Comparison of ENCODE assay signal across 9 mouse cellular contexts in genomic region chr6:129232842-129233205, GRCm38 (mm10). TPM values are rescaled to one million over a fixed set of nuclear protein-coding genes. Genes with fewer than 3 reads are reported as not detected.
DNase-seq lines count a peak whose midpoint lies in the region; ATAC-seq and TF ChIP-seq lines count a peak whose summit lies in the region.
"Had no signal": no experiment of that assay in that cellular context is flagged by ENCODE, and none has a peak within 500 bp of the region (broad histone marks: within the 10 kb centered on the region; RNA-seq: fewer than 3 reads in every experiment).

No protein-coding gene starts in this region.

- H3K4me1 ChIP-seq in heart, adult 2 months (ENCODE audit: control insufficient read depth, insufficient read depth, low read length), result peaks cover 42% of the 10 kb centered on the region
- H3K4me1 ChIP-seq in lung, embryonic 16.5 days (replicated peaks; ENCODE audit: control insufficient read depth, insufficient read depth, low read length), result peaks cover 29% of the 10 kb centered on the region
- H3K4me1 ChIP-seq in stomach, postnatal 0 days (replicated peaks; ENCODE audit: control insufficient read depth, insufficient read depth), result peaks cover 15% of the 10 kb centered on the region
- peaks cover 2% of the 10 kb centered on the region; the same call in 1 of the 2 replicates for H3K4me1 ChIP-seq in midbrain, embryonic 11.5 days (ENCODE audit: control insufficient read depth, insufficient read depth, low read length)

- H3K36me3 ChIP-seq in heart, adult 2 months (ENCODE audit: control insufficient read depth, insufficient read depth, low read length), result peaks cover 52% of the 10 kb centered on the region
- H3K36me3 ChIP-seq in lung, embryonic 16.5 days (ENCODE audit: control insufficient read depth, insufficient read depth, low read length), result no peaks in the 10 kb centered on the region
- H3K36me3 ChIP-seq in stomach, postnatal 0 days (ENCODE audit: control insufficient read depth, insufficient read depth, low read length), result no peaks in the 10 kb centered on the region
- H3K36me3 ChIP-seq in midbrain, embryonic 11.5 days (ENCODE audit: control insufficient read depth, insufficient read depth, low read length), result no peaks in the 10 kb centered on the region

- peak; percentile 30; the same call in 1 of the 2 replicates for ATAC-seq in lung, embryonic 16.5 days (ENCODE audit: low read depth)
- ATAC-seq in stomach, postnatal 0 days (ENCODE audit: low FRiP score, low TSS enrichment), result peak; percentile 52
- no peak for ATAC-seq in midbrain, embryonic 11.5 days (ENCODE audit: low FRiP score)

- no peaks in the 10 kb centered on the region for H3K27me3 ChIP-seq in heart, adult 2 months (ENCODE audit: control insufficient read depth, insufficient read depth, low read length)
- H3K27me3 ChIP-seq in lung, embryonic 16.5 days (ENCODE audit: control insufficient read depth, insufficient read depth, low read depth, low read length), result no peaks in the 10 kb centered on the region
- no peaks in the 10 kb centered on the region for H3K27me3 ChIP-seq in stomach, postnatal 0 days (ENCODE audit: control insufficient read depth, insufficient read depth, low read length)
- H3K27me3 ChIP-seq in midbrain, embryonic 11.5 days (ENCODE audit: control insufficient read depth, insufficient read depth, low read length), result no peaks in the 10 kb centered on the region

- no peak for TF ChIP-seq CTCF in heart, adult 2 months (IDR thresholded peaks at IDR 0.05)
- TF ChIP-seq CTCF in stomach, postnatal 0 days (IDR thresholded peaks at IDR 0.05; ENCODE audit: low read depth), result no peak

- 34% methylated on average over 9 of the region's 9 CpGs for WGBS in heart, adult 2 months
- 39% methylated on average over 9 of the region's 9 CpGs for WGBS in lung, embryonic 16.5 days
- 33% methylated on average over 9 of the region's 9 CpGs for WGBS in stomach, postnatal 0 days
- WGBS in midbrain, embryonic 11.5 days, result 88% methylated on average over 9 of the region's 9 CpGs

- H3K27ac ChIP-seq in heart, adult 2 months, result peak overlapping the region; percentile 90
- peak overlapping the region; percentile 71 for H3K27ac ChIP-seq in lung, embryonic 16.5 days (ENCODE audit: low read length)
- peak overlapping the region; percentile 59 for H3K27ac ChIP-seq in stomach, postnatal 0 days (replicated peaks)
- H3K27ac ChIP-seq in midbrain, embryonic 11.5 days (ENCODE audit: low read depth, low read length), result no peak overlapping the region

- H3K4me2 ChIP-seq in lung, embryonic 16.5 days (ENCODE audit: low read depth, low read length), result no peak overlapping the region
- no peak overlapping the region for H3K4me2 ChIP-seq in stomach, postnatal 0 days (replicated peaks; ENCODE audit: low read depth)
- H3K4me2 ChIP-seq in midbrain, embryonic 11.5 days, result no peak overlapping the region

- peak; percentile 60; the same call in 1 of the 2 replicates for TF ChIP-seq POLR2A in heart, adult 2 months (IDR thresholded peaks at IDR 0.05; ENCODE audit: insufficient read depth, low read depth, low read length)

- 0 out of 2 replicates have a peak, but pooled peaks have one; percentile 37 for TF ChIP-seq EP300 in heart, adult 2 months (IDR thresholded peaks at IDR 0.05; ENCODE audit: insufficient read depth, low read depth, low read length)
- TF ChIP-seq EP300 in stomach, postnatal 0 days (optimal IDR thresholded peaks at IDR 0.05), result peak; percentile 63

- intact Hi-C loops in heart, adult 2 months (cut with DNase I), result no loop called here
- intact Hi-C loops in heart, postnatal 36 days (cut with DNase I), result loop anchor here (5.0 kb wide), 1 partner anchor 471 kb away; no protein-coding TSS in a partner anchor
- intact Hi-C loops in heart, postnatal 25 days (cut with DNase I), result no loop called here

- no peaks in the 10 kb centered on the region for H3K9me3 ChIP-seq in lung, embryonic 16.5 days (ENCODE audit: control insufficient read depth, low read length)
- H3K9me3 ChIP-seq in stomach, postnatal 0 days (ENCODE audit: control insufficient read depth, low read length), result no peaks in the 10 kb centered on the region
- no peaks in the 10 kb centered on the region for H3K9me3 ChIP-seq in midbrain, embryonic 11.5 days (ENCODE audit: control insufficient read depth, low read length)

- peak in 1 of 2 experiments; percentile 71 for DNase-seq in heart, adult 2 months
- no peak for DNase-seq in heart, postnatal 36 days
- DNase-seq in MEL-GATA-1-ER (ENCODE audit: extremely low read depth, low read depth), result peak; percentile 98
- DNase-seq in heart, postnatal 25 days (ENCODE audit: low spot score), result peak; percentile 65
- DNase-seq in stomach, postnatal 0 days (ENCODE audit: low spot score), result peak; percentile 35
- DNase-seq in midbrain, embryonic 11.5 days (ENCODE audit: low spot score, missing footprints), result no peak
- DNase-seq in retina, embryonic 14.5 days (ENCODE audit: low spot score), result no peak

- no peaks in the 10 kb centered on the region; the same call in 1 of the 2 replicates for H3K79me2 ChIP-seq in heart, adult 2 months (replicated peaks; ENCODE audit: control insufficient read depth, insufficient read depth, low read length)

- H3K4me3 ChIP-seq in heart, adult 2 months, result no peak overlapping the region
- no peak overlapping the region for H3K4me3 ChIP-seq in lung, embryonic 16.5 days (ENCODE audit: low read length)
- no peak overlapping the region for H3K4me3 ChIP-seq in stomach, postnatal 0 days (ENCODE audit: low read depth, low read length)
- H3K4me3 ChIP-seq in midbrain, embryonic 11.5 days (ENCODE audit: low read depth, low read length), result no peak overlapping the region

- no peak overlapping the region for H3K9ac ChIP-seq in heart, adult 2 months (ENCODE audit: low read depth, low read length)
- no peak overlapping the region for H3K9ac ChIP-seq in lung, embryonic 16.5 days (ENCODE audit: low read length)
- H3K9ac ChIP-seq in stomach, postnatal 0 days (ENCODE audit: low read length), result no peak overlapping the region
- no peak overlapping the region for H3K9ac ChIP-seq in midbrain, embryonic 11.5 days (ENCODE audit: low read length)

RNA-seq across cellular contexts. Expression of gene Cd69, which starts 42.4 kb away (rescaled TPM):
- total RNA-seq in heart, adult 2 months (2021), result under 1 TPM; 0.26 to 0.48 TPM
- 0.20 and 0.49 TPM in 2 replicates for polyA plus RNA-seq in heart, adult 2 months (2012; rRNA removed)
- under 1 TPM in 1 of 2 experiments, not detected in 1; 0.28 TPM for total RNA-seq in heart, postnatal 36 days (2021)
- total RNA-seq in heart, postnatal 25 days (2021), result under 1 TPM in 1 of 2 experiments, not detected in 1; 0.34 TPM
- polyA plus RNA-seq in lung, embryonic 16.5 days (2015; fragmentation: Nextera tagmentation; extraction: Ambion mirVana), result 0.09 and 0.18 TPM in 2 replicates
- 0.15 and 0.18 TPM in 2 replicates for polyA plus RNA-seq in stomach, postnatal 0 days (2015; fragmentation: Nextera tagmentation; extraction: Ambion mirVana)
- polyA plus RNA-seq in midbrain, embryonic 11.5 days (2014; fragmentation: Nextera tagmentation; extraction: Ambion mirVana), result 0.10 TPM in 1 of 2 replicates, not detected in the other

RNA-seq across cellular contexts. Expression of gene Clec2d, which starts 52.4 kb away (rescaled TPM):
- 10 to 100 TPM; 28.7 to 40.7 TPM for total RNA-seq in heart, adult 2 months (2021)
- 32.4 and 47.0 TPM in 2 replicates for polyA plus RNA-seq in heart, adult 2 months (2012; rRNA removed)
- total RNA-seq in heart, postnatal 36 days (2021), result 10 to 100 TPM; 35.1 to 51.7 TPM
- total RNA-seq in heart, postnatal 25 days (2021), result 10 to 100 TPM; 36.3 to 40.3 TPM
- 2.0 and 2.3 TPM in 2 replicates for polyA plus RNA-seq in lung, embryonic 16.5 days (2015; fragmentation: Nextera tagmentation; extraction: Ambion mirVana)
- polyA plus RNA-seq in stomach, postnatal 0 days (2015; fragmentation: Nextera tagmentation; extraction: Ambion mirVana), result 0.42 and 0.87 TPM in 2 replicates
- polyA plus RNA-seq in midbrain, embryonic 11.5 days (2014; fragmentation: Nextera tagmentation; extraction: Ambion mirVana), result not detected in 2 replicates
- polyA plus RNA-seq: limb, embryonic 11.5 days had no signal

Comparison
In these comparisons a context has a peak if more than half of its experiments do, and no peak if none do; other contexts are left out.
1. DNase-seq: peak in MEL-GATA-1-ER (single experiment), heart, postnatal 25 days (single experiment) and stomach, postnatal 0 days (single experiment); none in heart, postnatal 36 days (0 of 2), midbrain, embryonic 11.5 days (single experiment) and retina, embryonic 14.5 days (single experiment).
2. RNA of gene Clec2d, which starts 52.4 kb away (polyA plus RNA-seq): 32.4 to 47.0 TPM in heart, adult 2 months; 2.0 to 2.3 TPM in lung, embryonic 16.5 days, 0.42 to 0.87 TPM in stomach, postnatal 0 days and not detected in midbrain, embryonic 11.5 days; every median in the first group is over 10 times any median in the second.